Comparison of ENCODE assay signal across 8 mouse cellular contexts in the genomic region with DNA sequence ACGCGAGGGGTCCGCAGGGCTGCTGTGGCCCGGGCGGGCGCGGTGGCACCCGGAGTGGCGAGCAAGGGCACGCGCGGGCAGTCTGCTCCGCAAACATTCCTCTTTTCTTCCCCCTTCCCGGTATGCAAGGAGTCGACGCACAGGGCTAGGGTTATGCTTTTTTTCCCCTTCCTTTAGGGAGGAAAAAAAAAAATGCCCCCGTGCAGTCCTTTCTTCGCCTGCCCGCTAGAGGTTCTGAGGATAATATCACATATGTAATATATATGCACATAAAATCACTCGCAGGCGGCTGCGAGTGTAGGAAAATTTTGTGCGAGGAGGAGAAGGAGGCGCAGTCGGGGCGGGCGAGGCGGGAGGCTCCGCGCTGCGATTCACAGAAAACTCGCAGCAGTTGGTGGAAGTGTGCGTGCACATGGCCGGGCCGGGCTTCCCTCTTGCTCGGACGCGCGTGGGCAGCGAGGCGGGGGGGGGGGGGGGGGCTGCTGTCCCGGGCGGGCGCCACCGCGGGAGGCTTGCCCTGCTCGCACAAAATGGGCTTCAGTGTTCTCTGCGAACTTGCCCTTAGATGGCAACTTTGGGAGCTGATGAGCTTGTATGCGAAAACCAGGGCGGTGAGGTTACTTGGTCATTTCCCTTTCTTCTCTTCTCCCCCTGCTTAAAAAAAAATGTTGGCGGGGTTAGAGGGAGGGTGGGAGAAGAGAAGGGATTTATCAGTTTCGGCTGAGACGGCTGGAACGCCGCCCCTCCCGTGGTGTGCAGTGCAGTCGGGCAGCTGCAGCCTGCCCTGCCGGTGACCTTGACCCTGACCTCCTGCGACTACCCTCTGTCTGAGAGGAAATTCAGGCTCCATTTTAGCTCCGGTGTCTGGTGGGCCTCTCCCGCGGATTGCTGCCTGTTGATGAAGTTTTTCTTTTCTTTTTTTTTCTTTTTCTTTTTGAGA. TPM values are rescaled to one million over a fixed set of nuclear protein-coding genes. Genes with fewer than 3 reads are reported as not detected.
DNase-seq lines count a peak whose midpoint lies in the region; ATAC-seq and TF ChIP-seq lines count a peak whose summit lies in the region.

No protein-coding gene starts in this region.

- H3K9me3 ChIP-seq in embryonic facial prominence, embryonic 11.5 days (replicated peaks; ENCODE audit: control insufficient read depth, low read length), result no peaks in the 10 kb centered on the region
- H3K9me3 ChIP-seq in kidney, embryonic 14.5 days (ENCODE audit: control insufficient read depth, low read length), result no peaks in the 10 kb centered on the region
- no peaks in the 10 kb centered on the region for H3K9me3 ChIP-seq in stomach, embryonic 15.5 days

- no peaks in the 10 kb centered on the region for H3K27me3 ChIP-seq in embryonic facial prominence, embryonic 11.5 days (ENCODE audit: control insufficient read depth, insufficient read depth, low read length)
- H3K27me3 ChIP-seq in kidney, embryonic 14.5 days (ENCODE audit: control insufficient read depth, insufficient read depth, low read length), result no peaks in the 10 kb centered on the region
- H3K27me3 ChIP-seq in myocyte (ENCODE audit: control insufficient read depth, insufficient read depth, insufficient read length), result no peaks in the 10 kb centered on the region
- no peaks in the 10 kb centered on the region for H3K27me3 ChIP-seq in stomach, embryonic 15.5 days (replicated peaks)

- peak; percentile 58 for TF ChIP-seq POLR2A in myocyte (IDR thresholded peaks at IDR 0.05; ENCODE audit: insufficient read length, low read depth)

- under 1% methylated on average over 56 of the region's 62 CpGs for WGBS in embryonic facial prominence, embryonic 11.5 days
- WGBS in kidney, embryonic 14.5 days, result under 1% methylated on average over 51 of the region's 62 CpGs
- under 1% methylated on average over 52 of the region's 62 CpGs for WGBS in stomach, embryonic 15.5 days

- ATAC-seq in embryonic facial prominence, embryonic 11.5 days (replicated peaks; ENCODE audit: insufficient number of reproducible peaks, low FRiP score, low TSS enrichment, low read depth), result peak; percentile 1; the same call in 1 of the 2 replicates
- peak; percentile 28; the same call in 1 of the 2 replicates for ATAC-seq in kidney, embryonic 14.5 days (ENCODE audit: low FRiP score, low TSS enrichment)
- ATAC-seq in stomach, embryonic 15.5 days (ENCODE audit: insufficient read depth, low FRiP score, low read depth), result peak; percentile 6; the same call in 1 of the 2 replicates

- peak overlapping the region; percentile 93 for H3K9ac ChIP-seq in embryonic facial prominence, embryonic 11.5 days (replicated peaks; ENCODE audit: low read length)
- H3K9ac ChIP-seq in kidney, embryonic 14.5 days (ENCODE audit: low read depth, low read length), result peak overlapping the region; percentile 99
- H3K9ac ChIP-seq in stomach, embryonic 15.5 days, result peak overlapping the region; percentile 90

- peak overlapping the region; percentile 84 for H3K4me3 ChIP-seq in embryonic facial prominence, embryonic 11.5 days (ENCODE audit: low read depth, low read length)
- peak overlapping the region; percentile 91 for H3K4me3 ChIP-seq in kidney, embryonic 14.5 days (ENCODE audit: low read length)
- H3K4me3 ChIP-seq in myocyte, result peak overlapping the region; percentile 92
- H3K4me3 ChIP-seq in stomach, embryonic 15.5 days (replicated peaks), result peak overlapping the region; percentile 78

- H3K4me1 ChIP-seq in embryonic facial prominence, embryonic 11.5 days (ENCODE audit: control insufficient read depth, insufficient read depth, low read length), result no peaks in the 10 kb centered on the region; the same call in 1 of the 2 replicates
- peaks cover 18% of the 10 kb centered on the region for H3K4me1 ChIP-seq in kidney, embryonic 14.5 days (ENCODE audit: control insufficient read depth, insufficient read depth, low read length)
- H3K4me1 ChIP-seq in stomach, embryonic 15.5 days, result peaks cover 21% of the 10 kb centered on the region

- peak overlapping the region; percentile 100 for H3K27ac ChIP-seq in embryonic facial prominence, embryonic 11.5 days (replicated peaks; ENCODE audit: low read depth, low read length)
- peak overlapping the region; percentile 100 for H3K27ac ChIP-seq in kidney, embryonic 14.5 days (ENCODE audit: low read depth, low read length)
- peak overlapping the region; percentile 100 for H3K27ac ChIP-seq in stomach, embryonic 15.5 days

- H3K36me3 ChIP-seq in embryonic facial prominence, embryonic 11.5 days (replicated peaks; ENCODE audit: control insufficient read depth, insufficient read depth, low read depth, low read length), result no peaks in the 10 kb centered on the region
- no peaks in the 10 kb centered on the region for H3K36me3 ChIP-seq in kidney, embryonic 14.5 days (ENCODE audit: control insufficient read depth, insufficient read depth, low read length)
- no peaks in the 10 kb centered on the region for H3K36me3 ChIP-seq in myocyte (ENCODE audit: control insufficient read depth, insufficient read depth)
- no peaks in the 10 kb centered on the region for H3K36me3 ChIP-seq in stomach, embryonic 15.5 days

- peak; percentile 83 for DNase-seq in 3T3-L1 (ENCODE audit: low read depth, low spot score)
- DNase-seq in adrenal gland, postnatal 10 days, result peak; percentile 86
- peak; percentile 76 for DNase-seq in embryonic facial prominence, embryonic 11.5 days (ENCODE audit: low spot score)
- peak; percentile 36 for DNase-seq in heart, adult 8-10 months (ENCODE audit: low spot score)
- DNase-seq in liver, result peak; percentile 66

- peak overlapping the region; percentile 99 for H3ac ChIP-seq in myocyte (ENCODE audit: control insufficient read depth, insufficient read length)

- peaks cover 53% of the 10 kb centered on the region for H3K79me2 ChIP-seq in myocyte (ENCODE audit: control insufficient read depth, insufficient read depth)

- peak overlapping the region; percentile 75 for H3K4me2 ChIP-seq in embryonic facial prominence, embryonic 11.5 days (ENCODE audit: low read depth, low read length)
- H3K4me2 ChIP-seq in kidney, embryonic 14.5 days (replicated peaks; ENCODE audit: low read depth, low read length), result peak overlapping the region; percentile 82
- H3K4me2 ChIP-seq in myocyte (ENCODE audit: low read depth), result peak overlapping the region; percentile 84
- H3K4me2 ChIP-seq in stomach, embryonic 15.5 days, result peak overlapping the region; percentile 89

TF ChIP-seq in myocyte, 11 proteins besides CTCF, POLR2A, EP300 and RAD21:
- TF ChIP-seq POLR2AphosphoS2 (IDR thresholded peaks at IDR 0.05; ENCODE audit: insufficient read length, low read depth), result peak; percentile 54
- TF ChIP-seq REST (IDR thresholded peaks at IDR 0.05; ENCODE audit: insufficient read depth, insufficient read length), result no peak
- TF ChIP-seq MYOD1 (IDR thresholded peaks at IDR 0.05; ENCODE audit: control insufficient read depth in 1 of 3, insufficient read length in 2 of 3, low read depth in 2 of 3), result peak in 2 of 3 experiments; percentile 71 to 91
- TF ChIP-seq SRF (IDR thresholded peaks at IDR 0.05; ENCODE audit: control insufficient read depth, insufficient read length, low read depth), result peak; percentile 43
- peak; percentile 20 for TF ChIP-seq TCF3 (IDR thresholded peaks at IDR 0.05; ENCODE audit: insufficient read length, low read depth)
- TF ChIP-seq USF1 (IDR thresholded peaks at IDR 0.05; ENCODE audit: low read depth), result no peak
- TF ChIP-seq E2F4 (IDR thresholded peaks at IDR 0.05; ENCODE audit: insufficient read depth), result no peak
- TF ChIP-seq TCF12 (IDR thresholded peaks at IDR 0.05; ENCODE audit: insufficient read depth, poor library complexity, severe bottlenecking), result no peak
- peak; percentile 9 to 86 (median 78) for TF ChIP-seq MYOG (IDR thresholded peaks at IDR 0.05; ENCODE audit: control insufficient read depth in 1 of 3, insufficient read depth in 1 of 3, insufficient read length in 2 of 3, low read depth in 2 of 3)
- no peak for TF ChIP-seq MAX (IDR thresholded peaks at IDR 0.05; ENCODE audit: low read depth)
- TF ChIP-seq CEBPB (IDR thresholded peaks at IDR 0.05; ENCODE audit: insufficient read depth, poor library complexity, severe bottlenecking), result no peak
TF ChIP-seq in myocyte: peak in this region for 5.

RNA-seq across cellular contexts. Expression of a gene that starts 2.4 kb away (rescaled TPM):
- 10 to 100 TPM; 13.1 to 22.4 TPM for total RNA-seq in adrenal gland, postnatal 10 days (2021)
- 11.0 and 11.2 TPM in 2 replicates for polyA plus RNA-seq in embryonic facial prominence, embryonic 11.5 days (2014; fragmentation: Nextera tagmentation; extraction: Ambion mirVana)
- total RNA-seq in heart, adult 8-10 months (2022), result 10 to 100 TPM; 10.7 to 16.7 (median 14.3) TPM
- polyA plus RNA-seq in kidney, embryonic 14.5 days (2014; fragmentation: Nextera tagmentation; extraction: Ambion mirVana), result 8.6 and 12.2 TPM in 2 replicates
- polyA plus RNA-seq in myocyte (2012; fragmentation: generic; extraction: Trizol), result 7.7 TPM
- polyA plus RNA-seq in stomach, embryonic 15.5 days (2015; fragmentation: Nextera tagmentation; extraction: Ambion mirVana), result 7.7 and 8.4 TPM in 2 replicates

Comparison
In these comparisons a context has a peak if more than half of its experiments do, and no peak if none do; other contexts are left out.
1. Peak in every context shown above with its lines: DNase-seq, ATAC-seq, H3K4me3 ChIP-seq and H3K27ac ChIP-seq.
2. DNase-seq: peak in every context shown above with its lines; median percentile 86 in adrenal gland, postnatal 10 days; 83 in 3T3-L1; 76 in embryonic facial prominence, embryonic 11.5 days; 66 in liver; 36 in heart, adult 8-10 months.